Mouse (Mus musculus) common myeloid progenitor, adult 5-6 weeks (primary cell): ENCODE results near the gene Tepp. TPM values are rescaled to one million over a fixed set of nuclear protein-coding genes. Genes with fewer than 3 reads are reported as not detected.

Experiments
- ATAC-seq: replicated peaks from 2 replicates; pipeline ENCODE4 v1.8.0; 2016; ENCODE audit warnings: low read depth, mild to moderate bottlenecking, moderate TSS enrichment, inconsistent platforms; ENCODE audit not compliant: poor library complexity, severe bottlenecking
- total RNA-seq: library from RNA; stranded (forward); fragments of 200-1000, 187-1606 nt; gene quantifications from 2 replicates; pipeline ENCODE4 v1.2.3, GENCODE M21; 2017

The Tepp gene
- not detected in 2 replicates for total RNA-seq

- ATAC-seq = no peak
These were observed at the start of gene Tepp for GRCm38 (mm10) chr8:95310342-95310970. Tepp (plus strand) TSS chr8:95310566.

DNA sequence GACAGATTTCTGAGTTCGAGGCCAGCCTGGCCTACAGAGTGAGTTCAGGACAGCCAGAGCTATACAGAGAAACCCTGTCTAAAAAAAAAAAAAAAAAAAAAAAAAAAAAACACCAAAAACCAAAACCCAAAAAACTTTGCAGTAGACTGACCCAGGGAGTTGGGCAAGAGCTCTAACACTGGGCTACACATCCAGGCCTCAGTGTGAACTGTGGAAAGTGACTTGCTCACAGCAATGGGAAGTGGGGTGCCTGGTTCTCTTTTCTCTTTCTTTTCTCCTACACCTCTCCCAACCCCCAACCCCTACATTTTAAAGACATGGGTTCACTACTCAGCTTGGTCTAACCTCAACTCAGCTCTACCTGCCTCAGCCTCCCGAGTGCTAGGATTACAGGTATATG, 48.2 kb upstream of the Tepp start:
- ATAC-seq = 0 out of 2 replicates have a peak, but pooled peaks have one; percentile 42

- no peak for ATAC-seq
These were observed 39.9 kb upstream of the Tepp start for GRCm38 (mm10) chr8:95270501-95270900.

- peak; percentile 47; the same call in 1 of the 2 replicates for ATAC-seq
These were observed 38.5 kb upstream of the Tepp start for GRCm38 (mm10) chr8:95271841-95272240.

DNA sequence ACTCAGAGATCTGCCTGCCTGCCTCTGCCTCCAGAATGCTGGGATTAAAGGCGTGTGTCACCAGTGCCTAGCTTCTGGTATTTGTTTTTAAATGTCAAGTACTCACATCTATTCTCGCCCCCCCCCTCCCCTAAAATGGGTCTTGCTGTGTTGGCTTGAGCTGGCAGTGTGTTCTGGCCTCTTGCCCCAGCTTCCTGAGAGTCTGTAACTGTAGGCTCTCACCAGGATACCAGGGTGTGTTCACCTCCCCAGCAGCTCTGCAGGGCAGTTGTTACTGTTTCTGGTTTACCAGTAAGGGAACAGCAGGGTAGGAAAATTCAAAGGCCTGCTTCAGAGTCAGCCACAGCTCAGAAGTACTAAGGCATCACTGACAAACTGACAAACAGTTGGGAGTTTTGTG, 37.5 kb upstream of the Tepp start:
- no peak for ATAC-seq

DNA sequence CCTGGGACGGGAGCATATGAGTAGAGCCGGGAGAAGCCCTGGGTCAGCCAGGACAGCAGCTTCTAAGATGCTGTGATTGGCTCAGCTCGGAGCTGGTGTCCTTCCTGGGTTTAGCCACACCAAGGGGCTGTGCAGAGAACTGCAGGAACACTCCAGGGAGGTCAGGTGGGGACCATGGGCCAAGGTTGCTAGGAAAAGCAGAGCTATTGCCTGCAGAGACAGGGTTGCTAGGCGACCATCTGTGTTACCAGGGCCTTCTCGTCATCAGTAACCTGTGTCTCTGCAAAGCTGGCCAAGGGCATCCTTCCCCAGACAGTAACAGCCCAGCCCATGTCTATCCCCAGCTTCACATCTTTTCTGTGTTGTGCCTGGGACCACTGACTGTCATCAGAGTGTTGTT, 28.9 kb upstream of the Tepp start:
- no peak for ATAC-seq

GRCm38 (mm10) chr8:95289066-95289650, 21.2 kb upstream of the Tepp start:
- peak; percentile 75 for ATAC-seq

- ATAC-seq = peak; percentile 61
These were observed 17.2 kb upstream of the Tepp start for GRCm38 (mm10) chr8:95293172-95293571.

GRCm38 (mm10) chr8:95293891-95294290, 16.5 kb upstream of the Tepp start:
- peak; percentile 69 for ATAC-seq

DNA sequence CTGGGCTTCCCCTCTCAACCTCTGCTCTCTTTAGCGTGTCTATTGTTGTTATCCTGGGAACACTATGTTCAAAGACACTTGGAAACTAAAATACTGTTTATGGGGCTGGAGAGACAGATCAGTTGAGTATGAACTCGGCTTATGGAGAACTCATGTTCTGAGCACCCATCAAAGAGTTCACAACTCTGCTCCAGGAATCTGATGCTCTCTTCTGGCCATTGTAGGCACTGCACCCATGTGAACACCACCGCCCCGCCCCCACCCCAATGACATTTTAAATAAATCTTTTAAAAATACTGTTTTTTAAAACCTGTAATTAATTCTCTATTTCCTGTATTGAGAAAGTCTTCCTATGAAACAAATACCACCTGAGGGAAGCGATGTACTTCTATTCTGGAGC, 8.0 kb upstream of the Tepp start:
- peak; percentile 92 for ATAC-seq

DNA sequence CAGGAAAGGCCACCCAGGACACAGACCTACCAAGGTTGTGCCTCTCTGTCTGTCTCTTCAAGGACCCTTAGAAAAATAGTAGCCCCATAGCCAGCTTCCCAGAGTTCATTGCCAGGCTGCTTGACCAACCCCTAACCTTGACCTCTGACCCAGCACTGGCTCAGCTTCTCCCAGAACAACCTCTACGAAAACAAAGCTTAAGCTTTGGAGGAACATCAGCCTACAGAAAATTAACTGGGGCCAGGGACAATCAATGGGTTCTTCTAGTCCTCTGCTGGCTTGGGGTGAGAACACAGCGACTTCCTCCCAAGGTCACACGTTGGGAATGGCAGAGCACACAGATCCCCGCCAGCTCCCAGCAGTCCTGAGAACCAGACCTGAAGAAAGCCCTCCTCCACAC, 4.8 kb upstream of the Tepp start:
- ATAC-seq = no peak

DNA sequence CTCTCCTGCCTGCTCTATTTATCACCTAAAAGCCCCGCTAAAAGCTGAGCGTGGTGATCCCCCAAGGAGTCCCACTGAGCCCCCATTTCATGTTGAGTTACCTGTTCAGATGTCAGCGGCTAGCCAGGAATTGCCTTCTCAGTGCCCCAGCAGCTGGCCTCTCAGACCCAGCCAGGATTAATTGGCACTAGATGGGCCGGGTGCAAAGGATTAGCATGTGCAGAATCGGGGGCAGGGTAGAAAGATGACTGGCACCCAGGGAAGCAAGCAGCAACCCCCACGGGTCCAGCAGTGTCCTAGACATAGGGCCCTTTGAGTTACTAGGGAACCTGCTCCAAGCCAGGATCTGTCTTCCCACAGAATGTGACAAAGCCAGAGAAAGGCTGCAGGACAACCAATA, 3.9 kb upstream of the Tepp start, which contains the start of gene Cngb1:
Gene Cngb1, minus strand, starts transcription at position 155 of the 400 bp plus-strand sequence.
- ATAC-seq = no peak

DNA sequence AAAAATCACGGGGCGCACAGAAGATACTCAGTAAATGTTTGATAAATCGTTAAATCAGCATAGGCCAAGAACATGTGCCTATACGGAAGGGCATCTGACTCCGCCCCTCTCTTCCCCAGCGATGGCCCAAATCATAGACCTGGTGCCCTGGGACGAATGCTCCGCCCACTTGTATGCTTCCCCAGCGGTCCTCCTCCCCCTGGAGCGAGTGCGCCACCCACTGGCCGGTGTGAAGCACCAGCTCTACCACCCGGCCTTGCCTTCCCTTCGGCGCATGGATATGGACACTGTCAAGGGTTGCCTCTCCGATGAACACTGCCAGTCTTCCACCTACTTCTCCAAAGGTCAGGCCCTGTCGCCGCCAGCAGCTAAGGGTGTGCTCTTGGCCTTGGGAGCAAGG, 2.5 kb downstream of the Tepp start:
- peak; percentile 74 for ATAC-seq

- no peak for ATAC-seq
These were observed 3.5 kb downstream of the Tepp start for GRCm38 (mm10) chr8:95313857-95314256.

DNA sequence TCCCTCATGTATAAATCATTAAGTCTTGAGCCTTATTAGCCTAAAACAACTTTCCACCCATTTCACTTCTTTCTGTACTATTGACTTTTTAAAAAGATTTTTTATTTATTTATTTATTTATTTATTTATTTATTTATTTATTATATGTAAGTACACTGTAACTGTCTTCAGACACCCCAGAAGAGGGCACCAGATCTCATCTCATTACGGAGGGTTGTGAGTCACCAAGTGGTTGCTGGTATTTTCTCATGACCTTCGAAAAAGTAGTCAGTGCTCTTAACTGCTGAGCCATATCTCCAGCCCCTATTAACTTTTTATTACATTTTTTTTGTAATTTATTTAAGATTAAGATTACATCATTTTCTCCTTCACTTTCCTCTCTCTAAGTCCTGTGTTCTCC, 4.3 kb downstream of the Tepp start:
- no peak for ATAC-seq

DNA sequence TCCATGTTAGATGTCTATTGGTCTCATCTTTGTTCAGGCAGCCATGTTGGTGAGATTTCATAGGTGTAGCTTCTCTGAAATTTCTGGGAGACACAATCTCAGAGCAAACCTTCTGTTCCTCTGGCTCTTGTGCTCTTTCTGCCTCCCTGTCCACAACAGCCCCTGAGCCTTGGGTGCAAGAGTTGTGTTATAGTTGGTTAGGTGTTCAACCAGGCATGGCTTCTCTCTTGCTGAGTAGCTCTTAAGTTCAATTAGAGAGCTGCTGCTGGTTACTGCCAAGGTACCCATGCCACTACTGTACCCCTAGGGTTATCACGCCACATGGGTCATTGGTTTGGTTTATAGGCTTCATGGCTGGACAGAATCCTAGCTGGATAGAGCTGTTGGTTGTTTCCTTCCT, 5.0 kb downstream of the Tepp start:
- ATAC-seq = no peak

DNA sequence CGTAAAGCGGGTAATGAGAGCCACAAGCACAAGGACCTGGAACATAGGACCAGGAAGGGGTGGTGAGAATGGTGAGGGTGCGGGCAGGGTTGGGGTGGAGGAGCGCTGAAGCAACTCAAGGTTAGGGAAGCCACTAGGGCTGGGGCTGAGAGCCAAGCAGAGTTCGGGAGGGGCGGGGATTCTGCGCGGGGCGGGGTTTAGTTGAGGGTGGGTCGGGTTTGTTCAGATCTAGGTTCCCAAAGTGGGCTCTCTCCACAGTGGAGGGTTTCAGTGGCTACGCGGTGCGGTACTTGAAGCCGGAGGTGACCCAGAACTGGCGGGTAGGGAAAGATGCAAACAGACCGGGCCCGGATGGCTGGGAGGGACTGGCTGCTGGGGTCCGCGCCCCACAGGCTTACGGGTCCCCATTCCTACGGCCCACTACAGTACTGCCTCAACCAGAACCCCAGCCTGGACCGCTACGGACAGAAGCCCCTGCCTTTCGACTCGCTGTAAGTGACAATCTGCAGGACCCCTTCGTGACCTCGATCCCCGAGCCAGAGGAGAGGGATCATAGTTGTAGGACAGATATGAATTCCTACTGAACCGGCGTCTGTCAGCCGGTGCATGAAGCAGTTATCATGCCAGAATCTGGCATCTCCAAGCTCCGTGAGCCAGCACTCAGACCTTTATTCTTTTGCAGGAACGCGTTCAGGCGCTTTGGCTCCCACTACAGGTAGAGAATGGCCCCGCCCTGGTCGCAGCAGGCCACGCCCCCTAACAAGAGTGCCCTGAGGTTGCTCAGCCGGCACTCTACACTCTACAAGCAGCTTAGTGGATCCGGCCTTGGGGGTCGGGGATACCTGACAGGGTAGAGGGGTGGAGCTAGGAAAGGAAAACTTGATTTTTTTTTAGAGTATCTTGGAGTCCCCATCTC, 10.1 kb downstream of the Tepp start:
- ATAC-seq = peak; percentile 83

GRCm38 (mm10) chr8:95323201-95323600, 12.8 kb downstream of the Tepp start:
- ATAC-seq = no peak

DNA sequence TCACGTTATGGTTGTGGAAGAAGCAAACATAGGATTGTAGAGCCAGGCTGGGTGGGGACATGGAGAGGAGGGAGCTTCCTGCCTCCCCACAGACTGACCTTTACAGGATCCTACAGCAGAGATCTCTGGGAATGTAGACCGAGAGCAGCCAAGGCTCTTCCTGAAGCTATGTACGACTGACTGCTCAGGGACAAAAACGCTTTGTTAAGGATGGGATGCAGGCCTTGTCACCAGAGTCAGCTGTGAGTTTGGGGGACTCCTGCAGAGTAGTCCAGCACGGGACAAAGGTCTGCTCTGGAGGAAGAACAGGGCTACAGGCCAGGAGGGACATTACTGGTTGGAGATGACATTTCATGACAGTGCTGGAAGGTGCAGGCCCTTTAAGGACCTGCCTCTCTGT, 14.3 kb downstream of the Tepp start:
- no peak for ATAC-seq

DNA sequence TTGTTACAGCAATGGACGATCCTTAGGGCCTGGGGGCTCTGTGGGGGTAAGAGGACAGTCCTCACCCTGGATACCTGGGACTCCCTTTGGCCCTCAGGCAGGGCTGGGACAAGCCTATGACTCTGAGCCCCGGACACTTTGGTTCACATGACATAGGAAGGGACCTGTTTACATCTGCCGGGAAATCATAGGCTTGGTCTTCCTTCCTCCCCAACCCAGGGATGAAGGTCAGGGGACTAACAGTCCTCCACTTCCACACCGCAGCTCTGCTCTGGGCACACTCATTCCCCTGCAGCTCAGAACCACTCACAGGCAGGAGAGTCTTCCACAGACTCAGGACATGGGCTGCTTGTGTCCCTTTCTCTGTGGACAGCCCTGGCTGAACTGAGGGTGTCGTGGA, 16.5 kb downstream of the Tepp start:
- no peak for ATAC-seq

GRCm38 (mm10) chr8:95327866-95328465, 17.6 kb downstream of the Tepp start:
- no peak for ATAC-seq
